Mouse (Mus musculus): ENCODE measurements around the gene Taok2. TPM values are rescaled to one million over a fixed set of nuclear protein-coding genes. Genes with fewer than 3 reads are reported as not detected.

Taok2 gene
- polyA plus RNA-seq, 1 experiment = 55.8 TPM

GRCm38 (mm10) chr7:126825952-126826351 lies 58.6 kb downstream of the Taok2 start:
- DNase-seq (ENCODE audit: low spot score) = no peak

GRCm38 (mm10) chr7:126825403-126825802 lies 59.1 kb downstream of the Taok2 start:
- no peak for DNase-seq (ENCODE audit: low spot score)

GRCm38 (mm10) chr7:126823940-126824339 lies 60.6 kb downstream of the Taok2 start:
- no peak for DNase-seq (ENCODE audit: low spot score)

GRCm38 (mm10) chr7:126823202-126823711 lies 61.2 kb downstream of the Taok2 start:
- no peak for DNase-seq (ENCODE audit: low spot score)

- no peak for DNase-seq (ENCODE audit: low spot score)
These were observed 61.8 kb downstream of the Taok2 start for GRCm38 (mm10) chr7:126822741-126823140.

- DNase-seq (ENCODE audit: low spot score) = peak; percentile 54
These were observed 62.5 kb downstream of the Taok2 start for GRCm38 (mm10) chr7:126821835-126822511.

GRCm38 (mm10) chr7:126818818-126819217 lies 65.7 kb downstream of the Taok2 start:
- no peak for DNase-seq (ENCODE audit: low spot score)

GRCm38 (mm10) chr7:126817595-126817994 lies 66.9 kb downstream of the Taok2 start:
- DNase-seq (ENCODE audit: low spot score) = no peak

- DNase-seq (ENCODE audit: low spot score) = no peak
These were observed 68.0 kb downstream of the Taok2 start for GRCm38 (mm10) chr7:126816494-126816893.

- DNase-seq (ENCODE audit: low spot score) = no peak
These were observed 68.7 kb downstream of the Taok2 start for GRCm38 (mm10) chr7:126815726-126816222.

Other genes starting within 250 kb of the Taok2 start
- 24.5 and 27.7 TPM in 2 replicates for gene Sgf29, start 235.4 kb downstream of the Taok2 start, polyA plus RNA-seq (2012; rRNA removed)
- gene Sult1a1, start 208.3 kb downstream of the Taok2 start, polyA plus RNA-seq (2012; rRNA removed) = 28.5 and 29.2 TPM in 2 replicates
- gene Bola2, start 189.3 kb downstream of the Taok2 start, polyA plus RNA-seq (2012; rRNA removed) = 32.6 and 37.6 TPM in 2 replicates
- 19.3 and 22.5 TPM in 2 replicates for gene Slx1b, start 188.9 kb downstream of the Taok2 start, polyA plus RNA-seq (2012; rRNA removed)
- gene Coro1a, start 176.9 kb downstream of the Taok2 start, polyA plus RNA-seq (2012; rRNA removed) = 34.8 and 39.4 TPM in 2 replicates
- 214 TPM in 2 replicates for gene Mapk3, start 125.1 kb downstream of the Taok2 start, polyA plus RNA-seq (2012; rRNA removed)
- gene Gdpd3, start 118.4 kb downstream of the Taok2 start, polyA plus RNA-seq (2012; rRNA removed) = 15.7 and 28.5 TPM in 2 replicates
- gene Ypel3, start 107.7 kb downstream of the Taok2 start, polyA plus RNA-seq (2012; rRNA removed) = 188 and 213 TPM in 2 replicates
- gene Tbx6, start 103.2 kb downstream of the Taok2 start, polyA plus RNA-seq (2012; rRNA removed) = 1.3 and 1.4 TPM in 2 replicates
- 106 and 121 TPM in 2 replicates for gene Ppp4c, start 92.2 kb downstream of the Taok2 start, polyA plus RNA-seq (2012; rRNA removed)
- gene Fam57b, start 87.0 kb downstream of the Taok2 start, polyA plus RNA-seq (2012; rRNA removed) = 2.4 and 2.9 TPM in 2 replicates
- gene 4930451I11Rik, start 53.1 kb downstream of the Taok2 start, polyA plus RNA-seq (2012; rRNA removed) = not detected in 2 replicates
- gene Doc2a, start 37.3 kb downstream of the Taok2 start, polyA plus RNA-seq (2012; rRNA removed) = not detected in 2 replicates
- 18.0 and 21.0 TPM in 2 replicates for gene Hirip3, start 22.7 kb downstream of the Taok2 start, polyA plus RNA-seq (2012; rRNA removed)
- gene Ino80e, start 22.3 kb downstream of the Taok2 start, polyA plus RNA-seq (2012; rRNA removed) = 42.3 and 46.0 TPM in 2 replicates
- gene Tmem219, start 38.2 kb upstream of the Taok2 start, polyA plus RNA-seq (2012; rRNA removed) = 41.3 and 46.0 TPM in 2 replicates
- gene Kctd13, start 44.2 kb upstream of the Taok2 start, polyA plus RNA-seq (2012; rRNA removed) = 16.3 and 16.4 TPM in 2 replicates
- not detected in 2 replicates for gene Asphd1, start 64.9 kb upstream of the Taok2 start, polyA plus RNA-seq (2012; rRNA removed)
- 0.65 and 0.72 TPM in 2 replicates for gene Sez6l2, start 65.9 kb upstream of the Taok2 start, polyA plus RNA-seq (2012; rRNA removed)
- 118 and 119 TPM in 2 replicates for gene Cdipt, start 91.2 kb upstream of the Taok2 start, polyA plus RNA-seq (2012; rRNA removed)
- 2.2 and 2.7 TPM in 2 replicates for gene Cdiptos, start 91.4 kb upstream of the Taok2 start, polyA plus RNA-seq (2012; rRNA removed)
- gene Mvp, start 129.9 kb upstream of the Taok2 start, polyA plus RNA-seq (2012; rRNA removed) = 46.2 and 52.7 TPM in 2 replicates
- 2.8 and 3.2 TPM in 2 replicates for gene Pagr1b, start 131.8 kb upstream of the Taok2 start, polyA plus RNA-seq (2012; rRNA removed)
- 16.4 and 18.2 TPM in 2 replicates for gene Pagr1a, start 132.6 kb upstream of the Taok2 start, polyA plus RNA-seq (2012; rRNA removed)
- gene Gm42742, start 136.4 kb upstream of the Taok2 start, polyA plus RNA-seq (2012; rRNA removed) = 66.3 and 76.5 TPM in 2 replicates
- gene Prrt2, start 136.5 kb upstream of the Taok2 start, polyA plus RNA-seq (2012; rRNA removed) = 9.7 and 10.2 TPM in 2 replicates
- 72.0 and 72.5 TPM in 2 replicates for gene Maz, start 142.3 kb upstream of the Taok2 start, polyA plus RNA-seq (2012; rRNA removed)
- 2.3 and 2.7 TPM in 2 replicates for gene Kif22, start 157.8 kb upstream of the Taok2 start, polyA plus RNA-seq (2012; rRNA removed)
- 0.15 and 0.34 TPM in 2 replicates for gene Zg16, start 202.6 kb upstream of the Taok2 start, polyA plus RNA-seq (2012; rRNA removed)
- gene AI467606, start 206.7 kb upstream of the Taok2 start, polyA plus RNA-seq (2012; rRNA removed) = 4.4 and 6.0 TPM in 2 replicates
- 0.80 and 0.81 TPM in 2 replicates for gene Qprt, start 237.5 kb upstream of the Taok2 start, polyA plus RNA-seq (2012; rRNA removed)